Mouse (Mus musculus) spleen, adult 18-20 months (tissue): Measurements from ENCODE around the gene Bicc1.

Source experiments
- DNase-seq, 2 experiments: peaks; one replicate each; pipeline ENCODE4 v3.0.0; 2022; ENCODE audit warnings: mixed read lengths in 2 of 2

The Bicc1 gene

GRCm38 (mm10) chr10:71159676-71160235 is at the start of gene Bicc1:
Bicc1 (minus strand) TSS chr10:71159700.
- no peak for DNase-seq

- no peak for DNase-seq
These were observed 42.0 kb upstream of the Bicc1 start for GRCm38 (mm10) chr10:71201512-71201911.

- no peak for DNase-seq
These were observed 41.5 kb upstream of the Bicc1 start for GRCm38 (mm10) chr10:71200964-71201363.

GRCm38 (mm10) chr10:71198676-71199075 is 39.2 kb upstream of the Bicc1 start:
- no peak for DNase-seq

- no peak for DNase-seq
These were observed 37.7 kb upstream of the Bicc1 start for GRCm38 (mm10) chr10:71197036-71197785.

GRCm38 (mm10) chr10:71195501-71195900 is 36.0 kb upstream of the Bicc1 start:
- no peak for DNase-seq

- DNase-seq, result no peak
These were observed 35.2 kb upstream of the Bicc1 start for GRCm38 (mm10) chr10:71194713-71195112.

- DNase-seq, result no peak
These were observed 33.8 kb upstream of the Bicc1 start for GRCm38 (mm10) chr10:71193319-71193718.

GRCm38 (mm10) chr10:71192886-71193285 is 33.4 kb upstream of the Bicc1 start:
- DNase-seq, result no peak

- no peak for DNase-seq
These were observed 29.2 kb upstream of the Bicc1 start for GRCm38 (mm10) chr10:71188681-71189080.

- no peak for DNase-seq
These were observed 25.6 kb upstream of the Bicc1 start for GRCm38 (mm10) chr10:71185059-71185458.

- no peak for DNase-seq
These were observed 24.0 kb upstream of the Bicc1 start for GRCm38 (mm10) chr10:71183339-71184031.

- DNase-seq, result no peak
These were observed 22.4 kb upstream of the Bicc1 start for GRCm38 (mm10) chr10:71181931-71182330.

- DNase-seq, result no peak
These were observed 21.6 kb upstream of the Bicc1 start for GRCm38 (mm10) chr10:71181091-71181490.

GRCm38 (mm10) chr10:71180057-71180456 is 20.6 kb upstream of the Bicc1 start:
- DNase-seq, result no peak

GRCm38 (mm10) chr10:71177201-71177600 is 17.7 kb upstream of the Bicc1 start:
- DNase-seq, result no peak

- DNase-seq, result no peak
These were observed 16.8 kb upstream of the Bicc1 start for GRCm38 (mm10) chr10:71176341-71176740.

- DNase-seq, result no peak
These were observed 15.8 kb upstream of the Bicc1 start for GRCm38 (mm10) chr10:71175280-71175679.

- DNase-seq, result no peak
These were observed 11.9 kb upstream of the Bicc1 start for GRCm38 (mm10) chr10:71171414-71171813.

GRCm38 (mm10) chr10:71170771-71171170 is 11.3 kb upstream of the Bicc1 start:
- no peak for DNase-seq

GRCm38 (mm10) chr10:71169811-71170210 is 10.3 kb upstream of the Bicc1 start:
- no peak for DNase-seq

- no peak for DNase-seq
These were observed 9.7 kb upstream of the Bicc1 start for GRCm38 (mm10) chr10:71169171-71169570.

GRCm38 (mm10) chr10:71160449-71160848 is 949 bp upstream of the Bicc1 start:
- no peak for DNase-seq
